Mouse (Mus musculus): ENCODE measurements around the gene Gm28053. TPM values are rescaled to one million over a fixed set of nuclear protein-coding genes. Genes with fewer than 3 reads are reported as not detected.

The Gm28053 gene
- polyA plus RNA-seq, 1 experiment from 2014 or later = 0.59 TPM

- Histone ChIP-seq H3K4me3 (ENCODE audit: low read depth, low read length) (no peak overlapping the region), H3K9me3 (ENCODE audit: control insufficient read depth, low read length) (no peaks in the 10 kb centered on the region), H3K4me2 (replicated peaks; ENCODE audit: low read depth) (no peak overlapping the region; the same call in 1 of the 2 replicates), H3K27ac (replicated peaks) (no peak overlapping the region), H3K9ac (ENCODE audit: low read length) (no peak overlapping the region), H3K27me3 (ENCODE audit: control insufficient read depth, insufficient read depth, low read length) (no peaks in the 10 kb centered on the region), H3K36me3 (ENCODE audit: control insufficient read depth, insufficient read depth, low read length) (no peaks in the 10 kb centered on the region), H3K4me1 (replicated peaks; ENCODE audit: control insufficient read depth, insufficient read depth) (no peaks in the 10 kb centered on the region; the same call in 1 of the 2 replicates)
- 79% methylated on average over 5 of the region's 5 CpGs for WGBS
- TF ChIP-seq EP300 (optimal IDR thresholded peaks at IDR 0.05) = no peak
- TF ChIP-seq CTCF (IDR thresholded peaks at IDR 0.05; ENCODE audit: low read depth) = no peak
- no peak for ATAC-seq (ENCODE audit: low FRiP score, low TSS enrichment)
- DNase-seq (ENCODE audit: low spot score) = no peak
Measured at GRCm38 (mm10) chr6:48676860-48677415, 41.5 kb upstream of the Gm28053 start.

GRCm38 (mm10) chr6:48677492-48678345, 40.7 kb upstream of the Gm28053 start:
- Histone ChIP-seq H3K27ac (replicated peaks) (no peak overlapping the region), H3K9ac (ENCODE audit: low read length) (no peak overlapping the region), H3K9me3 (ENCODE audit: control insufficient read depth, low read length) (no peaks in the 10 kb centered on the region), H3K4me1 (replicated peaks; ENCODE audit: control insufficient read depth, insufficient read depth) (no peaks in the 10 kb centered on the region; the same call in 1 of the 2 replicates), H3K36me3 (ENCODE audit: control insufficient read depth, insufficient read depth, low read length) (no peaks in the 10 kb centered on the region), H3K27me3 (ENCODE audit: control insufficient read depth, insufficient read depth, low read length) (no peaks in the 10 kb centered on the region), H3K4me2 (replicated peaks; ENCODE audit: low read depth) (no peak overlapping the region), H3K4me3 (ENCODE audit: low read depth, low read length) (no peak overlapping the region)
- ATAC-seq (ENCODE audit: low FRiP score, low TSS enrichment) (no peak), DNase-seq (ENCODE audit: low spot score) (no peak)
- TF ChIP-seq EP300 (optimal IDR thresholded peaks at IDR 0.05) (no peak), CTCF (IDR thresholded peaks at IDR 0.05; ENCODE audit: low read depth) (no peak)
- 92% methylated on average over 17 of the region's 17 CpGs for WGBS

GRCm38 (mm10) chr6:48678391-48678790, 40.0 kb upstream of the Gm28053 start:
- H3K36me3 ChIP-seq (ENCODE audit: control insufficient read depth, insufficient read depth, low read length) = no peaks in the 10 kb centered on the region
- DNase-seq (ENCODE audit: low spot score) (no peak), ATAC-seq (ENCODE audit: low FRiP score, low TSS enrichment) (no peak)
- no peaks in the 10 kb centered on the region for H3K27me3 ChIP-seq (ENCODE audit: control insufficient read depth, insufficient read depth, low read length)
- TF ChIP-seq EP300 (optimal IDR thresholded peaks at IDR 0.05) = no peak
- TF ChIP-seq CTCF (IDR thresholded peaks at IDR 0.05; ENCODE audit: low read depth) = no peak
- no peak overlapping the region for H3K4me3 ChIP-seq (ENCODE audit: low read depth, low read length)
- no peaks in the 10 kb centered on the region for H3K9me3 ChIP-seq (ENCODE audit: control insufficient read depth, low read length)
- H3K27ac ChIP-seq (replicated peaks) = no peak overlapping the region
- no peaks in the 10 kb centered on the region; the same call in 1 of the 2 replicates for H3K4me1 ChIP-seq (replicated peaks; ENCODE audit: control insufficient read depth, insufficient read depth)
- 68% methylated on average over 4 of the region's 4 CpGs for WGBS
- no peak overlapping the region for H3K4me2 ChIP-seq (replicated peaks; ENCODE audit: low read depth)
- H3K9ac ChIP-seq (ENCODE audit: low read length) = no peak overlapping the region

GRCm38 (mm10) chr6:48679701-48680100, 38.7 kb upstream of the Gm28053 start:
- no peaks in the 10 kb centered on the region; the same call in 1 of the 2 replicates for H3K4me1 ChIP-seq (replicated peaks; ENCODE audit: control insufficient read depth, insufficient read depth)
- DNase-seq (ENCODE audit: low spot score) (no peak), ATAC-seq (ENCODE audit: low FRiP score, low TSS enrichment) (no peak)
- H3K36me3 ChIP-seq (ENCODE audit: control insufficient read depth, insufficient read depth, low read length) = no peaks in the 10 kb centered on the region
- H3K4me3 ChIP-seq (ENCODE audit: low read depth, low read length) = no peak overlapping the region
- no peaks in the 10 kb centered on the region for H3K27me3 ChIP-seq (ENCODE audit: control insufficient read depth, insufficient read depth, low read length)
- TF ChIP-seq CTCF (IDR thresholded peaks at IDR 0.05; ENCODE audit: low read depth) = no peak
- no peak for TF ChIP-seq EP300 (optimal IDR thresholded peaks at IDR 0.05)
- H3K27ac ChIP-seq (replicated peaks) = no peak overlapping the region
- WGBS = 74% methylated on average over 6 of the region's 6 CpGs
- H3K9me3 ChIP-seq (ENCODE audit: control insufficient read depth, low read length) = no peaks in the 10 kb centered on the region
- H3K9ac ChIP-seq (ENCODE audit: low read length) = no peak overlapping the region
- H3K4me2 ChIP-seq (replicated peaks; ENCODE audit: low read depth) = no peak overlapping the region

GRCm38 (mm10) chr6:48680421-48680820, 38.0 kb upstream of the Gm28053 start:
- 75% methylated on average over 5 of the region's 5 CpGs for WGBS
- TF ChIP-seq CTCF (IDR thresholded peaks at IDR 0.05; ENCODE audit: low read depth) (no peak), EP300 (optimal IDR thresholded peaks at IDR 0.05) (no peak)
- H3K4me1 ChIP-seq (replicated peaks; ENCODE audit: control insufficient read depth, insufficient read depth) = no peaks in the 10 kb centered on the region; the same call in 1 of the 2 replicates

More at GRCm38 (mm10) chr6:48680421-48680820, 38.0 kb upstream of the Gm28053 start:
- H3K27ac ChIP-seq (replicated peaks) = no peak overlapping the region
- DNase-seq (ENCODE audit: low spot score) = peak; percentile 2
- no peak overlapping the region for H3K4me3 ChIP-seq (ENCODE audit: low read depth, low read length)
- H3K9ac ChIP-seq (ENCODE audit: low read length) = no peak overlapping the region
- ATAC-seq (ENCODE audit: low FRiP score, low TSS enrichment) = no peak
- H3K36me3 ChIP-seq (ENCODE audit: control insufficient read depth, insufficient read depth, low read length) = no peaks in the 10 kb centered on the region
- no peaks in the 10 kb centered on the region for H3K27me3 ChIP-seq (ENCODE audit: control insufficient read depth, insufficient read depth, low read length)
- H3K9me3 ChIP-seq (ENCODE audit: control insufficient read depth, low read length) = no peaks in the 10 kb centered on the region
- H3K4me2 ChIP-seq (replicated peaks; ENCODE audit: low read depth) = no peak overlapping the region

All from stomach, postnatal 0 days (tissue).